ENCODE assay signal across 8 mouse cellular contexts in genomic region chr6:145417014-145417719, GRCm38 (mm10).
DNase-seq lines count a peak whose midpoint lies in the region; ATAC-seq and TF ChIP-seq lines count a peak whose summit lies in the region.

No protein-coding gene starts in this region.

- H3K27ac ChIP-seq in forebrain, postnatal 0 days (ENCODE audit: low read depth, low read length): no peak overlapping the region
- H3K27ac ChIP-seq in forebrain, embryonic 12.5 days: no peak overlapping the region
- H3K27ac ChIP-seq in stomach, postnatal 0 days (replicated peaks): no peak overlapping the region

- H3K4me2 ChIP-seq in forebrain, postnatal 0 days (ENCODE audit: low read depth): no peak overlapping the region
- no peak overlapping the region for H3K4me2 ChIP-seq in forebrain, embryonic 12.5 days
- no peak overlapping the region for H3K4me2 ChIP-seq in stomach, postnatal 0 days (replicated peaks; ENCODE audit: low read depth)

- no peaks in the 10 kb centered on the region for H3K9me3 ChIP-seq in forebrain, postnatal 0 days (ENCODE audit: low read length)
- H3K9me3 ChIP-seq in forebrain, embryonic 12.5 days: no peaks in the 10 kb centered on the region
- H3K9me3 ChIP-seq in stomach, postnatal 0 days (ENCODE audit: control insufficient read depth, low read length): no peaks in the 10 kb centered on the region

- no peaks in the 10 kb centered on the region for H3K36me3 ChIP-seq in forebrain, postnatal 0 days (ENCODE audit: insufficient read depth)
- no peaks in the 10 kb centered on the region for H3K36me3 ChIP-seq in forebrain, embryonic 12.5 days (replicated peaks)
- no peaks in the 10 kb centered on the region for H3K36me3 ChIP-seq in stomach, postnatal 0 days (ENCODE audit: control insufficient read depth, insufficient read depth, low read length)

- H3K4me3 ChIP-seq in forebrain, postnatal 0 days (ENCODE audit: low read depth, low read length): no peak overlapping the region
- no peak overlapping the region for H3K4me3 ChIP-seq in forebrain, embryonic 12.5 days (replicated peaks)
- H3K4me3 ChIP-seq in stomach, postnatal 0 days (ENCODE audit: low read depth, low read length): no peak overlapping the region

- no peak for ATAC-seq in forebrain, postnatal 0 days
- no peak for ATAC-seq in forebrain, embryonic 12.5 days (ENCODE audit: low FRiP score)
- peak; percentile 40; the same call in 1 of the 2 replicates for ATAC-seq in stomach, postnatal 0 days (ENCODE audit: low FRiP score, low TSS enrichment)

- 76% methylated on average over 16 of the region's 16 CpGs for WGBS in forebrain, postnatal 0 days
- WGBS in forebrain, embryonic 12.5 days: 78% methylated on average over 16 of the region's 16 CpGs
- WGBS in stomach, postnatal 0 days: 62% methylated on average over 16 of the region's 16 CpGs

- TF ChIP-seq EP300 in stomach, postnatal 0 days (optimal IDR thresholded peaks at IDR 0.05): no peak

- intact Hi-C loops in heart, postnatal 36 days (cut with DNase I): loop anchor here (2.0 kb wide), 1 partner anchor 376 kb away; no protein-coding TSS in a partner anchor

- H3K9ac ChIP-seq in forebrain, postnatal 0 days: no peak overlapping the region
- H3K9ac ChIP-seq in forebrain, embryonic 12.5 days: no peak overlapping the region
- H3K9ac ChIP-seq in stomach, postnatal 0 days (ENCODE audit: low read length): no peak overlapping the region

- no peaks in the 10 kb centered on the region for H3K27me3 ChIP-seq in forebrain, postnatal 0 days (ENCODE audit: insufficient read depth, low read length)
- H3K27me3 ChIP-seq in forebrain, embryonic 12.5 days: no peaks in the 10 kb centered on the region
- no peaks in the 10 kb centered on the region for H3K27me3 ChIP-seq in stomach, postnatal 0 days (ENCODE audit: control insufficient read depth, insufficient read depth, low read length)

- peak; percentile 10 for DNase-seq in forebrain, postnatal 0 days
- DNase-seq in right cerebral cortex, postnatal 10 days (ENCODE audit: low spot score in 2 of 2): peak; percentile 24 to 61
- DNase-seq in right cerebral cortex, postnatal 36 days (ENCODE audit: low spot score in 2 of 2): no peak
- DNase-seq in cerebellum, postnatal 25 days: peak; percentile 47 to 67
- DNase-seq in heart, postnatal 36 days: peak; percentile 50 to 64
- peak; percentile 62 to 77 for DNase-seq in lung, postnatal 4 days
- DNase-seq in stomach, postnatal 0 days (ENCODE audit: low spot score): peak; percentile 42

- no peaks in the 10 kb centered on the region for H3K4me1 ChIP-seq in forebrain, postnatal 0 days (ENCODE audit: insufficient read depth)
- H3K4me1 ChIP-seq in forebrain, embryonic 12.5 days: no peaks in the 10 kb centered on the region
- no peaks in the 10 kb centered on the region for H3K4me1 ChIP-seq in stomach, postnatal 0 days (replicated peaks; ENCODE audit: control insufficient read depth, insufficient read depth)

- TF ChIP-seq CTCF in forebrain, postnatal 0 days (IDR thresholded peaks at IDR 0.05; ENCODE audit: low read depth): peak; percentile 71
- peak; percentile 84 for TF ChIP-seq CTCF in stomach, postnatal 0 days (IDR thresholded peaks at IDR 0.05; ENCODE audit: low read depth)

Comparison
In these comparisons a context has a peak if more than half of its experiments do, and no peak if none do; other contexts are left out.
1. DNase-seq: peak in forebrain, postnatal 0 days (single experiment), right cerebral cortex, postnatal 10 days (2 of 2), cerebellum, postnatal 25 days (2 of 2), heart, postnatal 36 days (2 of 2), lung, postnatal 4 days (2 of 2) and stomach, postnatal 0 days (single experiment); none in right cerebral cortex, postnatal 36 days (0 of 2).